Mouse (Mus musculus): ENCODE measurements at regions not wholly inside any gene's neighbourhood (a gene's known extent, or its start where the extent isn't known, plus 50 kb on each side); places are given as distances from the start of the nearest gene placed in this dataset.
A peak's percentile ranks its signal among the peaks of the same experiment; 100 is the strongest.

DNA sequence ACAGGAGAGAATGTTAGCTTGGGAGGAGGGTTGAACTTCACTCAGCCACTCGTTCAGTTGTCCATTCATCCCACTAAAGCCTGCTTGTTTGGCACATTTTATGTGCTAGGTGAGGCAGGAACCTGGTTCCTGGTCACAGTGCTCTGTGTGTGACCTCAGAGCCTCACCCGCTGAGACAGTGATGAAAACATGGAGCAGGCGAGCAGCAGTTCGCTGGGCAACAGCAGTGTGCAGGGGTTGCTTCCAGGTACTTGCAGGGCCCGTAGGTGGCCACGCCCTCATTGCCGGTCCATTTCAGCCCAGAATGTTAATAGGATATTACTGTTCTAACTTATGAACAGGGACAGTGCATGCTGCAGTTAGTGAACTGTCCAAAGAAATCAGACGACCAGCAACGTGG lies 285.7 kb downstream of the Rngtt start:
- DNase-seq: no peak

GRCm38 (mm10) chr4:33599966-33600365 lies 289.9 kb downstream of the Rngtt start:
- no peak for DNase-seq

- DNase-seq: no peak
Observed at GRCm38 (mm10) chr4:33600805-33601204, 290.7 kb downstream of the Rngtt start.

- no peak for DNase-seq
Observed at GRCm38 (mm10) chr4:33604636-33605035, 294.5 kb downstream of the Rngtt start.

DNA sequence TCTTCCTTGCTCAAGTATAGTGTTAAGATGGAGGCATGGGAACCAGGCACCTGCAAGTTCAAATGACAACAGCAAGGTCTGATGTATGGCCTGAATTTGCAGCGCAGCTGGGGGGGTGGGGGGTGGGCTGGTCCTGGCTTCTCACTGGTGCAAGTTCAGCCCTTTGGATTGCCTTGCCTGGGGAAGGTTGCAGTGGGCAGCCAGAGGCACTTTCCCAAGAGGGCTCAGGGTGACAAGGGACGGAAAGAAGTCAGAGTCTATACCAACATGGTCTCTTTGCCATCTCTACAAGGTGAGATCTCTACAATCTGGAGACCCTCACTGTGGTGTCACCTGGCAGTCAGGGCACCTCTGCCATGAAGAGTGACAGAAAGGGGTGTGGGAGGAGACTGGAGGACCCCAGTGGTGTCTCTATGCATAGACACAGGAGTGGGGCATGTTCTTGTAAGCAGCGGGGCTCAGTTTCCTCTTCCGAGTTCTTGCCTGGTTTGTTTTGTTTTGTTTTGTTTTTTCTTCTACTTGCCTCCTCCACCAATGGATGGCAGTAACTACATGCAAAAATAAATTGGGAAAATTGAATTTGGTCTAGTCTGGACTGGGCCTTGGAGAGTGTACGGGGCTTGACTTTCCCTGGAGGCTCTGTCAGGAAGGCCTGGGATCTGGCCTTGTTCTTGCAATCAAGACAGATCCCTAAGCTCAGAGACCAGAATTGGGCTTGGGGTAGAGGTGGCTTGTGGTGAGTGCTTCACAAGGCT lies 284.4 kb upstream of the Cnr1 start:
- peak; percentile 18 to 27 for DNase-seq

DNA sequence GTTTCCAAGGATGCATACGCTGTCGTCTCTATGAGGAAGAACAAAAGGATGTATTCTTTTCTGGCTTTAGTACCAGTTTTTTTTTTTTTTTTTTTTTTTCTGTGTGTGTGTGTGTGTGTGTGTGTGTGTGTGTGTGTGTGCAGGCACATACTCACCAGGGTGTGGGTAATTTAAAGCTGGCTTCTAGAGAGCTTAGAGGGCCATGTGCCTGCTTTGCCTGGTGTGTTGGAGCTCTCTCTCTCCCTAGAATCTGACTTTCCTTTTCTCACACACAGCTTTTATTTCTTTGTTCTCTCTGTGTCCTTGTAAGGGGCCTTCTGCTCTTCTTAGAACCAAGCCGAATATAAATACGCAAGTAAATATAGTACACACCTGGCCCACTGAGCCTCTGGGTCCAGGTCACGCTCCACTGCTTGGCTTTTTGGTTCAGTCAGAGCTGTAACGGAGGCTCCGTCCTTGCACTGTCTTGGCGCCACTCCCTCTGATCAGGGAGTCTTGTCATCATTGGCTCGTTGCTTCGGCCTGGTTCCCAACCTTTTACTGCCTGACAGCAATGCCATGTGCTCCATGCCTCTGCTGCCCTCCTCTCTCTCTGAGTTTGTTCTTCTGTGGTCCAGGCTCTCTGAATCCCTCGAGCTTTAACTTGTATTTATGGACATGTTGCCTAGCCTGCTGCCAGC lies 283.7 kb upstream of the Cnr1 start:
- DNase-seq: peak; percentile 74 to 83

GRCm38 (mm10) chr4:33641883-33642282 lies 282.5 kb upstream of the Cnr1 start:
- peak in 1 of 2 experiments; percentile 5 for DNase-seq

DNA sequence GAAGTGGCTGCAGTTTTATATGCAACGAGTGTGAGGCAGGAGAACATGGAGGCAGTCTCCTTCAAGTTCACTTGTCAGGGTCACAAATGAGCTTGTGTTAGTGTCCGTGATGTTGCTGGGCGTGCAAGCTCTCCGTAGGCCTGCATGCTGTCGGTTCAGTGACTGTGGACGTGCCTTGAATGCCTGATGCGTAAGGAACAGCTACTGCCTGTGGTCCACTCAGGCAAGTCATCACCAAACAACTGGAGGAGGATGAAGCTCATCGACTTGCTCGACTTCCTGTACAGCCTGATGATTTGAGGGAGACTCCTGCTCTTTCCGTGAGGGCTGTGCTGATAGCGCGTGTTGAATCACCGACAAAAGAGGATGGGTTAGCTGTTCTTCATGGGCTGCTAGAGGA lies 281.9 kb upstream of the Cnr1 start:
- no peak for DNase-seq

DNA sequence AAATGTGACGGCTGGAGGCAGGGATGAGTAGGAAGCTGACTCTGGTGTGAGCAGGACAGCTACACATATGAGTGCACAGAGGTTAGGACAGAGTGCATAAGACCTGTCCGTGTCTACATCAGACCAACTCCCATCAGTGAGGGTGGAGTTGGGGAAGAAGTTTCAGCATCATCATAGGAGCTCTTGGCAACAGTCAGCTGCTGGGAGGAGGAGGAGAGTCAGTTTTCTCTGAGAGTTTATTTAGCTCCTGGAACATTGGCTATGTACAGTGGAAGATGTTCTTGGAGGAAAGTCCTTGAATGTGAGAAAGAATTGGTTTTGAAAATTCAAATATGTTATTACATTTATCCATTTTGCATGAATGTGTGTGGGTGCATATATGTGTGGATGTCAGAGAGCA lies 279.2 kb upstream of the Cnr1 start:
- DNase-seq: no peak

GRCm38 (mm10) chr4:33651292-33651691 lies 273.1 kb upstream of the Cnr1 start:
- no peak for DNase-seq

DNA sequence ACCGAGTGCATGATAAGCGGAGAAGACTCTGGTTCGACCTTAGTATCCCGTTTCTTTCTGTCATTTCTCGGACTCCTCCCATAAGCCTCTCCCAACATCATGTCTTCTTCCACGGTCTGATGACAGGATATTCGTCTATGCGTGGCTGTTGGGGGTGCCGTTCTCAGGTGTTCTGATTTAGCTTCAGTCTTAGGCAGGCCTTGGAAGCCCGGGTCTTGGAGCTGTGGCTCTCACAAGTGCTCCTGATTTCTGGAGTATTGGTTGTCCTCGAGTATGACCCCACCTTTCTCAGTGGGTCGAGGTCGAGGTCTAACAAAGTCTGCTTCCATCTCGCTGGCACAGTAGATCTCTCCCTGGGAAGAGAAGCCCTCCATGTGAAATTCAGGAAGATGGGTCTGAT lies 264.6 kb upstream of the Cnr1 start:
- DNase-seq: no peak

DNA sequence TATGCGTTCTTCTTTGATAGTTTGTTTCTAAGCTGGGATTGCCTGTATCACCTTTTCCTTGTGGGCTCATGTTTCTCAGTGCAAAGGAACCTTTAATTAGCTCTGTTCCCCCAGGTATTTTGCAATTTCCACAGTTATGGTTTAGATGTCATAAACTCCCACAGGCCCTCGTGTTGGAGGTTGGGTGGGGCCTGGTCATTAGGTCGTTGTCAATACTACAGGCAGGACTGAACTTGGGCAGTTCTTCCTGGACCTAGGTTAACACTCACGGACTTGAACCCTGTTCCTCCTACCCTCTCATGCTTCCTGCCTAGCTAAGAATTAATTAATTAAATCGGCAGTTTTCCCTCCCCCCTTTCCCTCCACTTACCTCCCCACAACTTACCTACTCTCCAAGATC lies 263.8 kb upstream of the Cnr1 start:
- DNase-seq: no peak

DNA sequence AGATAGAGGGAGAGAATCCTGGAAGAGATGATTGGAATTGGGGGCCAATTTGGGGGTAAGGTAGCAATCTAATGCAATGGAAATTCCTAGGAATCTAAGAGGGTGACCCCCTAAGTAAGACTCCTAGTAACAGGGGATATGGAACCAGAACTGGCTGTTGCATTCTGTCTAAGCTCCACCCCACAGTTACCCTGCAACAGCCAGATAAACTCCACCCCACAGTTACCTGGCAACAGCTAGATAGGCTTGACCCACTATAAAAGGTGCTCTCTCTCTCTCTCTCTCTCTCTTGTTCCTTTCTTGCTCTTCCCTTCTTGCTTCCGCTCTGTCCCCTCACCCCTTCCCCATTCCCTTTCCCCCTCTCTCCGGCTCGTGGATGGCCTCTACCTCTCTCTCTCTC lies 262.5 kb upstream of the Cnr1 start:
- no peak for DNase-seq

- no peak for DNase-seq
Observed at GRCm38 (mm10) chr4:33662965-33663364, 261.4 kb upstream of the Cnr1 start.

- DNase-seq: no peak
Observed at GRCm38 (mm10) chr4:33663616-33664473, 260.5 kb upstream of the Cnr1 start.

- no peak for DNase-seq
Observed at GRCm38 (mm10) chr4:33664474-33664822, 259.9 kb upstream of the Cnr1 start.

DNA sequence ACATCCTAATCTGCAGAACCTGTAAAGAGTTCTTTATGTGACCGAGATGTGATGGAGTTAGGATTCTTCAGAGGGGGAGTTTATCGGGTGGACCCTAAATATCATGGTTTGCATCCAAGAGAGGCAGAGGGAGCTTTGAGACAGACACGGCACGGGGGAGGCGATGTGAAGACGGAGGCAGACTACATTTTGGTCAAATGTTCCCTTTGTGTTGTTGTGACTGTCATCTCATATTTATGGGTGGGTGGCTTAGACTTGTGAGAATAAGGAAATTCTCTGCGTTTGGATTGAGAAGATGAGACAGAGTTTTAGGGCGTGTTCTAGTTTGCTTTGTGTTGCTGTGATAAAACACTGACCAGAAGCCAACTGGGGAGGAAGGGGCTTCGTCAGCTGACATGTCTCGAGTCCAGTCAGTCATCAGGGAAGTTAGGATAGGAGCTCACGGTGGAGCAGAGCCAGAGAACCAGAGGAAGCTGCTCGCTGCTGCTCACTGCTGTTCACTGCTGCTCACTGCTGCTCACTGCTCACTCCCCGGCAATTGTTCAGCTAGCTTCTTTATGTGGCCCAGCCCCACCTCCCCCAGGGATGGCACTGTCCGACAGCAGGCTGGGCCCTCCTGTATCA lies 259.0 kb upstream of the Cnr1 start:
- no peak for DNase-seq

- DNase-seq: peak; percentile 26 to 42
Observed at GRCm38 (mm10) chr4:33668431-33668830, 256.0 kb upstream of the Cnr1 start.

DNA sequence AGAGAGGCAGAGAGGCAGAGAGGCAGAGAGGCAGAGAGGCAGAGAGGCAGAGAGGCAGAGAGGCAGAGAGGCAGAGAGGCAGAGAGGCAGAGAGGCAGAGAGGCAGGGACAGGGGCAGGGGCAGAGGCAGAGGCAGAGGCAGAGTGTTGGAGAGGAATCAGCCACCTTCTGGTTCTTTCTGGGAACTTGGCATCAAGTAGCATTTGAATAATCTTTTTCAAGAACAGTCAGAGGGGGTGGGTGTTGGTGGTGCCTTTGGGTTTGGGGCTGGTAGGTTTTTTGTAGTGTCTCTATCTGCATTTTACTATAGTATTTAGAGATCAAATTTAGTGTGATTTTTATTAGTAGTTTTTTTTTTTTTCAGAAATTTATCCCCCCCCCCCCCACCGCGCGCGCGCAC lies 249.3 kb upstream of the Cnr1 start:
- no peak for DNase-seq

- no peak for DNase-seq
Observed at GRCm38 (mm10) chr4:33679351-33679750, 245.0 kb upstream of the Cnr1 start.

DNA sequence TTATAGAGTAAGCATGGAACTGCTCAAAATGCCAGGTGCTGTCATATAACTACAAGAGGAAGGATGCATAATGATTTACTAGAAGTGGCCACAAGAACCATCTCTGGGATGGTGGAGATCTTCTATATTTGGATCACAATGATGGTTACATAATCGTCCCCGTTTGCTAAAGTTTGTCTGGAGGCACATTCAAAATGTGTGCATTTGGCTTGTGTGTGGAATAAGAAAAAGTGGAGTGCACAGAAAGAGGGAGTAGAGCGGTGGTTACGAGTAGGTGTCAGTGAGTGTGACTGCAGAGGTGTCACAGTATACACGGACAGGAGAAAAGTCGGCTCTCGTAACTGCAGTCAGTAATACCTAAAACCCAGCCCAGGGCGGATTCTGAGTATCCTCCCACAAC lies 238.3 kb upstream of the Cnr1 start:
- no peak for DNase-seq

DNA sequence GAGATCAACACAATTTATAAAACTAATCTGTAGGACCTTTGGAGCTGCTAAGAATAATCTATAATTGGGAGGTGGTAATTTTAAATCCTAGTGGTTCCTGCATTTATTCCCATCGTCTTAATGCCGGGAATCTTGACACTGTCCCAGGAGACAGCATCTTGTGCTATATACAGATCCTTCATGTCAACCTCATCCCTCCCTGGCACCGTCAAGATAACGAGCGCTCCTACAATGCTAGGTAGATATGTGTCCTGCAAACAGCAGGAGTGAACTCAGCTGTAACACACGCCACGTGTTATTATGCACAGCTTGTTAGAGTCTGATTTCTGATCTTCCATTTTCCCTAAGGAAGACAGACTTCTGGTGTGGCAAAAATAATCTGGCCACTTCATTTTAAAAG lies 237.0 kb upstream of the Cnr1 start:
- no peak for DNase-seq

- no peak for DNase-seq
Observed at GRCm38 (mm10) chr4:33693441-33693840, 231.0 kb upstream of the Cnr1 start.

Measured in cerebellum, adult 18-20 months (tissue).